Mouse (Mus musculus): ENCODE results near the gene Taldo1.

- TF ChIP-seq MYOD1 (IDR thresholded peaks at IDR 0.05; ENCODE audit: control insufficient read depth in 1 of 3, insufficient read length in 2 of 3, low read depth in 2 of 3) (no peak), USF1 (IDR thresholded peaks at IDR 0.05; ENCODE audit: low read depth) (no peak), MAX (IDR thresholded peaks at IDR 0.05; ENCODE audit: low read depth) (no peak), POLR2A (IDR thresholded peaks at IDR 0.05; ENCODE audit: insufficient read length, low read depth) (no peak), MYOG (IDR thresholded peaks at IDR 0.05; ENCODE audit: control insufficient read depth in 1 of 3, insufficient read depth in 1 of 3, insufficient read length in 2 of 3, low read depth in 2 of 3) (no peak), REST (IDR thresholded peaks at IDR 0.05; ENCODE audit: insufficient read depth, insufficient read length) (no peak), E2F4 (IDR thresholded peaks at IDR 0.05; ENCODE audit: insufficient read depth) (no peak)
Observed at GRCm38 (mm10) chr7:141374399-141374798, 17.6 kb upstream of the Taldo1 start.

Measured in myocyte (in vitro differentiated cells).